Mouse (Mus musculus): Measurements from ENCODE around the gene Hsd17b7. TPM values are rescaled to one million over a fixed set of nuclear protein-coding genes. Genes with fewer than 3 reads are reported as not detected.

The Hsd17b7 gene
- polyA plus RNA-seq, 1 experiment from 2014 or later, result 11.2 TPM

- no peaks in the 10 kb centered on the region for H3K27me3 ChIP-seq (ENCODE audit: insufficient read depth, low read length)
- H3K36me3 ChIP-seq (ENCODE audit: insufficient read depth), result no peaks in the 10 kb centered on the region
- DNase-seq, result no peak
- TF ChIP-seq CTCF (IDR thresholded peaks at IDR 0.05; ENCODE audit: low read depth), result no peak
- H3K9ac ChIP-seq, result no peak overlapping the region
- no peak overlapping the region for H3K27ac ChIP-seq (ENCODE audit: low read depth)
- ATAC-seq (ENCODE audit: insufficient read depth), result no peak
- no peaks in the 10 kb centered on the region for H3K4me1 ChIP-seq (ENCODE audit: insufficient read depth)
- H3K4me2 ChIP-seq, result no peak overlapping the region
- H3K9me3 ChIP-seq (ENCODE audit: low read depth, low read length), result no peaks in the 10 kb centered on the region
- H3K4me3 ChIP-seq (ENCODE audit: low read depth, low read length), result no peak overlapping the region
- 62% methylated on average over 7 of the region's 7 CpGs for WGBS
Measured at GRCm38 (mm10) chr1:169910751-169911150, 58.3 kb downstream of the Hsd17b7 start.

GRCm38 (mm10) chr1:169909659-169910058 is 59.4 kb downstream of the Hsd17b7 start:
- Histone ChIP-seq H3K9me3 (ENCODE audit: low read depth, low read length) (no peaks in the 10 kb centered on the region), H3K4me3 (ENCODE audit: low read depth, low read length) (no peak overlapping the region), H3K27me3 (ENCODE audit: insufficient read depth, low read length) (no peaks in the 10 kb centered on the region), H3K36me3 (ENCODE audit: insufficient read depth) (no peaks in the 10 kb centered on the region), H3K27ac (ENCODE audit: low read depth) (no peak overlapping the region), H3K9ac (no peak overlapping the region), H3K4me1 (ENCODE audit: insufficient read depth) (no peaks in the 10 kb centered on the region), H3K4me2 (no peak overlapping the region)
- TF ChIP-seq CTCF (IDR thresholded peaks at IDR 0.05; ENCODE audit: low read depth), result no peak
- WGBS, result 82% methylated on average over 6 of the region's 6 CpGs
- ATAC-seq (ENCODE audit: insufficient read depth), result peak; percentile 47; the same call in 1 of the 2 replicates
- no peak for DNase-seq

GRCm38 (mm10) chr1:169909163-169909562 is 59.9 kb downstream of the Hsd17b7 start:
- H3K27ac ChIP-seq (ENCODE audit: low read depth), result no peak overlapping the region
- no peak overlapping the region for H3K4me2 ChIP-seq
- 59% methylated on average over 5 of the region's 5 CpGs for whole genome bisulfite sequencing
- no peaks in the 10 kb centered on the region for H3K36me3 ChIP-seq (ENCODE audit: insufficient read depth)
- no peaks in the 10 kb centered on the region for H3K9me3 ChIP-seq (ENCODE audit: low read depth, low read length)
- no peaks in the 10 kb centered on the region for H3K4me1 ChIP-seq (ENCODE audit: insufficient read depth)
- no peak overlapping the region for H3K4me3 ChIP-seq (ENCODE audit: low read depth, low read length)
- no peaks in the 10 kb centered on the region for H3K27me3 ChIP-seq (ENCODE audit: insufficient read depth, low read length)
- no peak for TF ChIP-seq CTCF (IDR thresholded peaks at IDR 0.05; ENCODE audit: low read depth)
- peak; percentile 47 for ATAC-seq (ENCODE audit: insufficient read depth)
- no peak overlapping the region for H3K9ac ChIP-seq
- DNase-seq, result peak; percentile 75

- Histone ChIP-seq H3K36me3 (ENCODE audit: insufficient read depth) (no peaks in the 10 kb centered on the region), H3K4me2 (no peak overlapping the region), H3K9ac (no peak overlapping the region), H3K4me3 (ENCODE audit: low read depth, low read length) (no peak overlapping the region), H3K9me3 (ENCODE audit: low read depth, low read length) (no peaks in the 10 kb centered on the region), H3K27me3 (ENCODE audit: insufficient read depth, low read length) (no peaks in the 10 kb centered on the region), H3K4me1 (ENCODE audit: insufficient read depth) (0 out of 2 replicates have a peak, but pooled peaks cover 2% of the 10 kb centered on the region), H3K27ac (ENCODE audit: low read depth) (no peak overlapping the region)
- no peak for TF ChIP-seq CTCF (IDR thresholded peaks at IDR 0.05; ENCODE audit: low read depth)
- WGBS, result 87% methylated on average over 3 of the region's 3 CpGs
- ATAC-seq (ENCODE audit: insufficient read depth), result no peak
- no peak for DNase-seq
Measured at GRCm38 (mm10) chr1:169900771-169901336, 68.2 kb downstream of the Hsd17b7 start.

Other genes starting within 250 kb of the Hsd17b7 start
- 2.9 and 4.4 TPM in 2 replicates for gene Rgs4, start 221.6 kb downstream of the Hsd17b7 start, polyA plus RNA-seq (2014; fragmentation: Nextera tagmentation; extraction: Ambion mirVana)
- 0.20 TPM in 1 of 2 replicates, not detected in the other for gene Ccdc190, start 40.6 kb downstream of the Hsd17b7 start, polyA plus RNA-seq (2014; fragmentation: Nextera tagmentation; extraction: Ambion mirVana)
- gene Ddr2, start 141.5 kb upstream of the Hsd17b7 start, polyA plus RNA-seq (2014; fragmentation: Nextera tagmentation; extraction: Ambion mirVana), result 52.4 and 53.6 TPM in 2 replicates
- gene Uap1, start 205.7 kb upstream of the Hsd17b7 start, polyA plus RNA-seq (2014; fragmentation: Nextera tagmentation; extraction: Ambion mirVana), result 54.4 and 59.5 TPM in 2 replicates
- 12.0 and 12.3 TPM in 2 replicates for gene Uhmk1, start 246.2 kb upstream of the Hsd17b7 start, polyA plus RNA-seq (2014; fragmentation: Nextera tagmentation; extraction: Ambion mirVana)